Mouse (Mus musculus) erythroblast, embryonic 14.5 days (primary cell): ENCODE data around the gene Chrm3.

Experiments used
- GATA1 ChIP-seq: IDR thresholded peaks from 2 replicates; pipeline ENCODE4 v1.6.1; 2012; ENCODE audit warnings: low read length, inconsistent platforms, mixed read lengths
- TAL1 ChIP-seq: IDR thresholded peaks from 3 replicates; pipeline ENCODE4 v1.6.1; 2012; ENCODE audit warnings: low read length, inconsistent platforms, mixed read lengths

DNA sequence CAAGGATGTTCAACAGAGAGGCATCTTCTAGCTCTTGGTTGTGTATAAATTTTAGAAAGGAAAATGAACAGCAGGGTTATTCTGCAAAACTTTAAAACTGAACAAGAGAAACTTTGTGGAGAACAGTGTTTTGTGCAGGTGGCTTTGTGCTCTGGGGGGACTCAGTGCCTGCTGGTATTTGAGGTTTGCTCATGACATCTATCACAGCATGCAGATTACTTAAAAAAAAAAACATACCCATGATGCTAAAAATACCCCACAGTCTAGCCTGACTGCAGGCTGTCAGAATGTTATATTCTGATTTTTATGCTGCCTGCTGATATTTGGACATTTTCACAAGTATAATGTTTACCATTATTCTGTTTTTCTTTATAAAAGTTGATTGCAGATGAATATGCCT lies 456.2 kb downstream of the Chrm3 start:
- TF ChIP-seq TAL1, result no peak
- no peak for TF ChIP-seq GATA1
